Mouse (Mus musculus): ENCODE measurements around the gene Kat8.

DNA sequence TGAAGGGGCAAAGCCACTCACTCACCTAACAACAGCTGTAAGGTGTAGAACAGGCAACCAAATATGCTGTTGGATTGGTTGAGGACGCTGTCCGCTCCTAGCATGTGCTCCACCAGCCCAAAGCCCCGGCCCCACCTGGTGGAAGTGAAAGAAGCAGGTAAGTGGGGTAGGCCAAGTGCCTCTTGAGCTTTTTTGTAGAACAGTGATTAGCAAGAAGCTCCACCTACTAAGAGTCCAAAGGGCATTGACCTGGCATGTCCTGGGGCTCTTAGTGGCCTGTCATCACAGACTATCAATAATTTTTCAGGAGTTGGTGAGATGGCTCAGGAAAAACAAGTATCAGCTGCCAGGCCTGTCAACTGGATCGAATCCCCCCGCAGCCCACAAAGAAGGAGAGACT lies 17.8 kb upstream of the Kat8 start:
- TF ChIP-seq ZC3H11A (IDR thresholded peaks at IDR 0.05; ENCODE audit: borderline replicate concordance, low read depth, low read length) (no peak), MAFK (IDR thresholded peaks at IDR 0.05; ENCODE audit: insufficient read depth, low read depth, low read length) (no peak), ZNF384 (IDR thresholded peaks at IDR 0.05; ENCODE audit: low read depth, low read length) (no peak), HCFC1 (IDR thresholded peaks at IDR 0.05; ENCODE audit: borderline replicate concordance, insufficient read depth, low read length) (no peak), CHD2 (IDR thresholded peaks at IDR 0.05; ENCODE audit: low read depth, low read length) (no peak)
